Mouse (Mus musculus) embryo, embryonic 11.5 days (tissue): ENCODE results near the gene Satb1.

Experiments
- DNase-seq: peaks from one replicate; pipeline ENCODE4 v3.0.0-alpha.2; 2012; ENCODE audit warnings: low read depth, low spot score

Satb1 gene

DNA sequence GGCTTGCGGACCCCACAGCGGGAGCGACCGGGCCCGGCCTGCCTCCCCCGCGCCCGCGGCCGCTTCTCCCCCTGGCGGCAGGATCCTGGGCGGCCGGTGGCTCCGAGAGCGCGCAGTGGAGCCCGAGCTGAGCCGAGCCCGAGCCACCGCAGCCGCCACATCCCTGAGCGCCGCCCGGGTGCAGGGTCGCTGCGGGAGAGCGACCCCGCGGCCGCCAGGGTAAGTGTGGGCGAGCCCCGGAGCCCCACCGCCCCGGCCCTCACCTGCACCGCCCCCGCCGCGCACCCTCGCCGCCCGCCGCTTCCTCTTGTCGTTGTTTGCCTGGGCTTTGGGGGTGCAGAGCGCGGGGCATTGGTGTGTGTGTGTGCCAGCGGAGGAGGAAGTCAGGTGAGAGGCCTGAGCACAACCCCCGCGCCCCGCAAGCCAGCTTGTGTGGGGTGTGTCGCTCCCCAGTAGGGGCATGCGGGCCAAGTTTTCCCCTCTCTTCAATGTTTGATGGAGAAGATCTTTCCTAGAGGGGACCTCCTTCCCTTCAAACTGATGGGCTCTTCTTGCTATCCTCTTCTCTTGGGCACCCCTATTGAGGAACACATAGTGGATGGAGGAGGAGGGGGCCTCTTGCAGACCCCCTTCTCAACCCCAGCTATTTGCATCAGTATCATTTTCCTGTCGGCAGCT, at the start of gene Satb1:
Satb1 (minus strand) TSS at position 391 of the 678 bp plus-strand sequence.
- no peak for DNase-seq

DNA sequence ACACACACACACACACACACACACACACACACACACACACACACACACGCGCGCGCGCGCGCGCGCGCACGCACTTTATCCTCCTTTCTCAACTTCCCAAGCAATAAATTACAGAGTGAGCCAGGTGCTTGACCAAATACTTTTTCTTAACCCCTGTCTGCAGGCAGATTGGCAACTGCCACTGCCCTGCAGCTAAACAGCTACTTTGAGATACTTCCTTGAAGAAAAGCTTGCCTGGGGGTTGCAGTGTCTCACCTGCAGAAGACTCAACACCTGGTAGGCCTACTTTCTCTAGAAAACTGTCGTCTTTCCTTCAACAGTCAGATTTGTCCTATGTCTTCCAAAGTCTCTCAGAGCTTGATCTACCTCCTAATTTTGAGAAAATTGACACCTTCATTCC, 49.5 kb upstream of the Satb1 start:
- DNase-seq = no peak

DNA sequence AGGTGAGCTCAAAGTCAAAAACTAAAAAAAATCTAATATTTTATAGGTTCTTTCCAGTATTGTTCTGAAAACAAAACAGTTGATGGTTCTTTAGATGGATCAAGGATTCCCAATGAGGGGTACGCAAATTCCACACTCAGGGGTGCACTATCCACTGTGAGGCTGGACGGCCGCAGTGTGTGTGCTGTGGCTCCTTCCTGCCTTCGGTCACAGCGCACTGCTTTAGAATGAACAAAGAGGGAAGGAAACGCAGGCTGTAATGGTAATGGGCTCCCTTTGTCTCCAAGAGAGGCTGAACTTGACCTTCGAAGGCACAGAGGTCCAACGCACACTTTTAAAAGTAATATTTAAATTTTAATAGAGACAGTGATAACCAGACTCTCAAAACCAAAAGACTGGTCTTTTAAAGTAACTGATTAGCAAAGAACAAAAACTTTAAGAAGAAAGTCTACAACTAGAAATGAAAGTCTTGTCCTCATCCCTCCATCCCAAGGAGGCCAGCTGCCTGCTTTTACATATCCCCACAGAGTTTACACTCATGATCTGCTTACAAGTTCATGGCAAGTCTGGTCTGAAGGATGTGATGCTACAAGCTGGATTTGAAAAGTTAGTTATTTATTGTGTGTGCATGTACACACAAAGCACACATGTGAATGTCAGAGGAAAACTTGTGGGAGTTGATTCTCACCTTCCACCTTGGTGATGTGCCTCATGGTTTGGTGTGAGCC, 48.0 kb upstream of the Satb1 start:
- DNase-seq = no peak

DNA sequence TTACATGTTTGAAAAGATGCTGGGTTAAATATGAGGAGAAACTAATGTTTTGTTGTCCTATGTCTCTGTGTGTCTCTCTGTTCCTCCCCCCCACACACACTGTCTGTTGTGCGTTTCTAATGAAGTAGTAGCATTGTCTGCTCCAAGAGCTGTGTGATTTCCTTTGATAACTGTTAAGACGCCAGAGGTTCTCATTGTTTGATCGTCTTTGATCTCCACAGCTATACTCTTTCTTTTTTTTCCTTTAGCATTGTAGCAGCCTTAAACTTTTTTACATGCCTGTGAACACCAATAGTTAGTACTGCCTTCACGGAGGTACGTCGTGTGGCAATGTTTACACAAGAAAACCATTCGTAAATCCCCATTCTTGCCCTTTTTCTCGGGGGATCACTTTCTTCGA, 47.1 kb upstream of the Satb1 start:
- no peak for DNase-seq

DNA sequence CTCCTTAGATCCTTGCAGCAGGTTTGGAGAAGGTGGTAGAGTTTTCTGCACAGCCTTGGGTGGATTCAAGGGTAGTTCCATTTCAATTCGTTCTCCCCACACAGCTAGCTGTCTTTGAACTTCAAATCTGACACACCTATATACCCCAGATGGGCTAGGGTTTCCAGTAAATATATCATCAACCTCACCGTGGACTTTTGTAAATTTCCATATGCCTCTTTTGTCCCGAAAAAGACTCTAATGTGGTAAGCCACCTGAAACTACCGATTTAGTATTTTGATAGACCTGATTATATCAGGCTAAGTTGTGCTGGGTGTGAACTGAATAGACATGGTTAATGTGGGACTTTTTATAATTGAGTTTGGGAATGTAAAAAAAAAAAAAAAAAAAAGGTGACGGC, 46.6 kb upstream of the Satb1 start:
- no peak for DNase-seq

DNA sequence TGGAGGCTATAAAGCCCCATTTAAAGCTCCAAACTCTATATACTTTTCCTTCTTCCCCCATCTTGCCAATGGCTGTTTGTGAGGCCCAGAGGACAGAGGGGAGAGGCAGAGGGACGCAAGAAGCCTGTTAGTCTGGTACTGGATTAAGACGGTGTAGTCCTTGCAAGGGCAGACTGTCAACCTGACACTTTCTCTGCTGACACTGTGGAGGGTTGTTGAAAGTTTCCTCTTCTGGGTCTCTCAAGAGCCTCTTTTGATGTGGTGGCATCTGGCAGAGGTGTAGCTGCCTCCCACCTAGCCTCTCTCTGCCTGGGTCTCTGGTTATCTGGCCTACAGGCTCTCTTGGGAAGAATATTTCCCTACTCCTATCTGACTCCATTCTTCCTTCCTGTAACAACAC, 46.1 kb upstream of the Satb1 start:
- no peak for DNase-seq

DNA sequence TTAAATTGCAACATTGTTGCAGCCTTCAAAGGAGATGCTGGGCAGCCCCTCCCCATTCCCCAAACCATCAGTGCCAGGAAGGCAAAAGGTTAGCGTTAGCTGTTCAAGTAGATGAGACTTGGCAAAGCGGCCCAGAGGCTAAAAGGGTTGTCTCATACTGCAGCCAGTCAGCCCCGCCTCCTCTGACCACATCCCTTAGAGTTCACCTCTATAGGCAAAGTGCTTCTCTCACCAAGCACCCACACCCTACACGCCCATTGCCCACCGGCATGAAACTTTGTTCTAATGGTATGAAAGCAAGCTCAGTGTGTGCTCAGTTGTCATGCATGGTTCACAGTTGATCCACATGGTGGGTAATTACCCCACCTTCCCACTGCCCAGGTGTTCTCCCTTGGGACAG, 43.4 kb upstream of the Satb1 start:
- DNase-seq = no peak

DNA sequence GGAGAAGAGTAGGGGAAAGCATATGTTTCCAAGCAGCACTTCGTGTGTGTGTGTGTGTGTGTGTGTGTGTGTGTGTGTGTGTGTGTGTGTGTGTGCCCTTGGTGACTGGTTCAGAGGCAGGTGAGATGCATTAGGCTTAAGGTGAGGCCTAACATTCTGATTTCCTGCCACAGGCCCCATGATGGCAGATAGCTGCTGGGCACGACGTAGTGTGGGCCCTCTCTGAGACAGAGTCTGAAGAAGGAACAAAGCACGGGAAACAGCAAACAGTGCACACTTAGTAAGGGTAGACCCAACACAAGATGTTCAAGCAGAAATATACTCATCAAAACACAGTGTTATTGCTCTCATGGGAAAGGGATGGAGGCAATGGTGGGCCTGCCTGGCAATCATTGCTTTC, 24.5 kb upstream of the Satb1 start:
- DNase-seq = no peak

DNA sequence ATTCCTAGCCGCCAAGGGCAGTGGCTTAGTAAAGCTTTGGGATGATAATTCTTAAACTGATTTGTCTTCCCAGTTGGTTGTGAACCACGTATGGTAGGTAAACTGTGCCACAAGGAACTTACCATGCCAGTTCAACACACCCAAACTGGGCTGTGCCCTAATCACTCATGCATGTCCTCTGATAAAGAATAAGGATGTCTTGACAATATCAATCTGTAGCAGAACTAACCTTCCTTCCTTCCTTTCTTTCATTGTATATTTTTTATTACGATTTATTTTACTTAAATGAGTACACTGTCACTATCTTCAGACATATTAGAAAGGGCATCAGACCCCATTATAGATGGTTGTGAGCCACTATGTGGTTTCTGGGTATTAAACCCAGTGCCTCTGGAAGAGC, 23.2 kb upstream of the Satb1 start:
- no peak for DNase-seq

DNA sequence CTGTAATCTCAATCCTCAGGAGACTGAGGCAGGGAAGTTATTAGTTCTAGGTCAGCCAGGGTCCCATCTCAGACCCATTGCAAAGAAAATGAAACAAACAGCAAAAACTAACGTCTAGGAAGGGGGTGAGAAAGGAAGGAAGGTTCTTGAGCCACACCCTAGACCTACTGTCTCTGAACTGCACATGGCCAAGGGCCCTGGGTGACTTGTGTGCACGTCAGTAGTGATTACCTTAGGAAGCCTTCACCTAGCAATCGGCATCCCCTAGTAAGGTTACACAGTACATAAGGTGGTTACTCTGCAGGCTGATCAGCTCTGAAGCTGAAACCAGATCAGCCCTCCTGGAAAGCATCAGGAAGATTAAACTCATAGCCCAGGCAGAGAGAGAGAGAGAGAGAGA, 22.2 kb upstream of the Satb1 start:
- no peak for DNase-seq

DNA sequence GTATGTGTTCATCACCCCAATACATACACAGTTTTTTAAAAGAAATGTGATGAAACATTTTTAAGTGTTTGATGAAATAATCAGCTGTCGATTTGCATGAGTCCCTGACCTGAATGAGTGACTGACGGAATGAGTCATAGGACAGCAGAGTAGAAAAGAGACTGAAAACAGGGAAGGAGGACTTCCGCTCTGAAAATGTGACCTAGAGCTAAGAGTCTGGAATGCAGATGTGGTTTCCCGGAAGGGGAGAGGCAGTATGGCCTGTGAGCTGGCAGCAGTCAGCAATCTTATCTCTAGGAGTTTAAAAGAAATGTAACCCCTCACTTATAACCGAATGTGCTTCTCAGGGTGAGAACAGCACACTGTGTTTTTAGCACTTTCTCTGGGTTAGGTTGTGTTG, 20.9 kb upstream of the Satb1 start:
- no peak for DNase-seq

DNA sequence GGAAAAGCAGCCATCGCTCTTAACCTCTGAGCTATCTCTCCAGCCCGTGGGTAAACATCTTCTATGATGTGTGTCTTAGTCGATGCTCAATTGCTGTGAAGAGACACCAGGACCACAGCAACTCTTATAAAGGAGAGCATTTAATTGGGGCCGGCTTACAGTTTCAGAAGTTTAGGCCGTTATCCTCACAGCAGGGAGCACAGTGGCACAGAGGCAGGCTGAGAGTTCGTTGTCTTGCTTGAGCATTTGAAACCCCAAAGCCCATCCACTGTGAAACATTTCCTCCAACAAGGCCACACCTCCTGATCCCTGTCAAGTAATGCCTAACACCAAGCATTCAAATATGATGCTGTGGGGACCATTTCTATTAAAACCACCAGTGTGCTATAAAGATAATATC, 7.5 kb upstream of the Satb1 start:
- no peak for DNase-seq

DNA sequence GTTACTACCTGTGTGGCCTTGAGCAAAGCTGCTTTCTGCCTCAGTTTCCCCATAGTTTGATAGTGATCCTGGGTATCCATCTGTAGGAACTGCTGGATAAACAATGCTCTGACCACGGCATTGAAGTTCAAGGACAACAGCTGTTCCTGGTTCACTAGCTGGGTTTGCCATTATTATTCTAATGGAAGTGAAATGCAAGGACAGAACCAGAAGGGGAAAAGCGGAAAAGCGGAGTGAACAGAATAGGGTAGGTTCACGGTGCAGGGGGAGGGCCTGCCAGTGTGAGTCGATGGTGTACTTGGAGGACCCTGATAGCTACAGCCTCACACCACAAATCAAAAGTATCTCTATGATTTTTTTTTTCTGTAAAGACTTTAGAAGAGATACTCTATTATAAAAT, 6.4 kb upstream of the Satb1 start:
- no peak for DNase-seq

DNA sequence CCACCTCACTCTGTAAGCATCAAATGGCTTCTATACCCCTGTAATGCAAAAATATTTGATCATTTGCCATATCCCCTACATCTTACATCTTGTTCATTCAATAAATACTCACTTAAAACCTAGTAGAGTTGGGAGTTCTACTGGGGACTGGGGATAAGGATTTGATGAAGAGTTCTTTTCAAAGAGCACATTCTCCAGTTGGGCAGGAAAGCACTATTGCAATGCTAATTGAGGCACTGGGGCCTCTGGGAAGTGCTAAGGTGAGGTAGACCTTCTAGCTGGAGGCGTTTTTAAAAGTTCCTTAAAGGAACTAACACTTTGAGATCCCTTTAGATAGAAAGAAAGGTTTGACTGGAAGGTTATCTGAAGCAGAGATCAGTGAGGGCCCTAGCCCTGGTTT, 3.8 kb upstream of the Satb1 start:
- no peak for DNase-seq

DNA sequence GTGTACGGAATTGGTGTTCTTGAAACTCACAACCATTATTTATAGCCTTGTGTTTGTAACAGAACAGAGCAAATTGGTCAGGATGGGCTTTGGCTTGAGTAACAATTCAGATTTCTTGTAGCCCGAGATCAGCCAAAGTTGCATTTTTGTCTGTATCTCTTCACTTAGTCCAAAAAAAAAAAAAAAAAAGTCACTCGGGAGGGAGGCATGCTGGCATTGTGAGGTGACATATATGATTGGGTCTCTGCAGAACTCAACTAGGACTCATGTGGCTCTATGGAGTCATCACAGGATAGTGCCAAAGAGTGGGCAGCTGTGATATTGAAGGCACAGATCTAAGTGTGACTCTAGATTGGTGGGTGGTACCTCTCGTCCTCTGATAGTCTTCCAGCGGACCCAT, 3.2 kb upstream of the Satb1 start:
- DNase-seq = no peak

DNA sequence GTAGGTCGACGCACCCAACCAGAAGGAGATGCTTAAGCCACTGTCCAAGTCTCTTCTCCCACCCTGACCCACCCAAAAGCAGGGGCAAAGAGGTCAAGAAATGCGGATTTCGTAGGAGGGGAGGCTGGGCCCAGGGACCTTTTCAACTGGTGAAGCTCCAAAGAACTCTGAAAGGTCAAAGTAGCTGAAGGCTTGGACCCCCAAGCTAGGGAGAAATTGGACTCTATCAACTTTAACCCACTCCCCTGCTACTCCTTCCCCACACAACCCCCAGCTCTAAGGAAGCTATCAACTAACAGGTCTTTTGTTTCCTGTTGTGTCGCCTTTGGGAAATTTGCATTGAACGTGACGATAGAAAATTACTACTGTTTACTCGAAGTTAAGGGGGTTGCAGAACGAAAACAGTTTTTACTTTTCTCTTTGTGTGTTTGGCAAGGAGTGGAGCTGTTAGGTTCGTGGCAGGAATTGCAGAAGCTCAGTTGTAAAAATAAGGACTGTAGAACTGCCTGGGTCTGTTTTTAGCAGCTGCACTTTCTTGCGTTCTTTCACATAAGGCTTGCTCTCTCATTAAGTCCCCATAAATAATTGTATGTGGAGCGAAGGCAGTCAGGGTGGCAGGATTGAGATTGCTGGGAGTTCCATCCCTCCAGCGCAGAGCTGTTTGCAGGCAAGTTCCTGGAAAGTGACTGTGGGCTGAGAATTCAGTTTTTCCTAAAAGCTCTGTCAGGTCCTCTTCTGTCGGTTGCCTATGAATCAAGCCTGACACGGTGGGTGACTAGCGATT, 680 bp upstream of the Satb1 start:
- DNase-seq = no peak

DNA sequence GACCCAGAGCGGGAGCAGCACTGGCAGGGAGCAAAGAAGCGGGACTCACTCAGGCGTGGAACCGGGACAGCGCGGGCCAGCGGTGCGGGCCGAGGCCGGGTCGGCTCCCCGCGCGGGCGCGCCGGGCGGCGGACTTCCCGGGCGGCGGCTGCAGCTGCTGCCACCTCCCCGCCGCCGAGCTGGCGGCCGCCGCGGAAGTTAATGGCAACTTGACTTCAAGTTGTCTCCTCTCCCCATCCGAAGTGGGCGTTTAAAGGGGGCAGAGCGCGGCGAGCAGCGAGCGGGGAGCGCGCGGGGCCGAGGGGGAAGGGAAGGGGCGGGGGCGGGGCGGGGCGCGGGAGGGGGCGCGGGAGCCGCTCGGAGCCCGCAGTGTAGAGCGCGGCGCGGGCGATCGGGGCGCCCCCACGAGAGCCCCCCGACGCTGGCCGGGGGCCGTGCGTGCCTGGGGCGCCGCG, 642 bp downstream of the Satb1 start:
- no peak for DNase-seq

DNA sequence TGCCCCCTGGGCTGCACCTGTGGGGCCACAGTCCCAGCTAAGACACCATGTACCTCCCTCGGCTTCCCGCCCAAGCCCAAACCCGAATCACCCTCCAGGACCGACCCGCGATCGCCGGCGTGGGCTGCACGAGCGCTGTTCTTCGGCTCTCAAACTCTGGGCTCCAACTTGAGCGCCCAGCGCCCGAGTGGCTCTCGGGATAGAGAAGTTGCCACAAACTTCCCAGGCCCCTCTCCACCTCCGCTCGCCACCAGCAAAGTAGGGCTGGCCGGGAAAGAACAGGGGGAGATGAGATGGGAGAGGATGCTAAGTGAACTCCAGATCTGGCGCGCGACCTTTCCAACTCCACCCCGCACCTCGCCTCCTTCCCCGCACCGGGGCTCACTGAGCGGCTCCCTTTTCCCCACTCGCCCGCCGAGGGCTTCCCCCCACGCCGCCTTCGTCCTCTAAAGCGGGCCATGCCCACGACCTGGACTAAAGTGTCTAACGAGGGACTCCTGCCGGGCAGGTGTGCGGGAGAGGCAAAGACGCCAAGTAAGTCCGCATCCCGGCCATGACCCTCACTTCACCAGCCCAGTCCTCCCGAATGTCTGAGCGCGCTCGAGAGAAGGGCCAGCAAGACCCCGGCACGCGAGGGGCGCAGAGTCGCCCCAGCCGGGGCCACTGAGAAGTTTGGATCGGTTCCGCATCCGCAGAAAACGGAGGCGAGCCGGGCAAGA, 1.2 kb downstream of the Satb1 start:
- no peak for DNase-seq

DNA sequence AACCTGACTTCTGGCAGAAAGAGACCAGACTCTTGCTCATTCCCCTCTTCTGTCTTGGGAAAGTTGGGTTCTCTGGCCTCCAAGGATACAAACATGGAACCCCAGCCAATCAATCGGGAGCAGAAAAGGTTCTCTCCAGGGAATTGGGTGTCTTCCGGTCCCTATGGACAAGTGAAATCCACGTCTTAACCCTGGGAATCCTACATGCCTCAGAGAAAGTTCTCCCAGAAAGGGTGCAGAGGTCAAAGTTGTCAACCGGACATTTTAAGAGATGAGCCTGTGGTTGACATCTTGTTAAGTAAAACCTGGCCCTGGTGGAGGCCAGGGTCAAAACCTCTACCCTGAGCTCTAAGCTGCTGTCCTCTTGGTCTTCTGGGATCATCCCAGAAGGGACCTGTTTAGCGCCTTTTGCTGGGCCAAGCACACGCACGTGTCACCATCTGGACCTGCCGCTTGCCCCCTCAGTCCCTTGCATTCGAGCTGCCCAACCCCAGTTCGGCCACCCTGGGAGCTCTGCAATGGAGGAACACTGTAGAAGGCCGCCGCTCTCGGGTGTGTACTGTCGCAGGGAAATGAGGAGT, 1.9 kb downstream of the Satb1 start:
- DNase-seq = no peak

DNA sequence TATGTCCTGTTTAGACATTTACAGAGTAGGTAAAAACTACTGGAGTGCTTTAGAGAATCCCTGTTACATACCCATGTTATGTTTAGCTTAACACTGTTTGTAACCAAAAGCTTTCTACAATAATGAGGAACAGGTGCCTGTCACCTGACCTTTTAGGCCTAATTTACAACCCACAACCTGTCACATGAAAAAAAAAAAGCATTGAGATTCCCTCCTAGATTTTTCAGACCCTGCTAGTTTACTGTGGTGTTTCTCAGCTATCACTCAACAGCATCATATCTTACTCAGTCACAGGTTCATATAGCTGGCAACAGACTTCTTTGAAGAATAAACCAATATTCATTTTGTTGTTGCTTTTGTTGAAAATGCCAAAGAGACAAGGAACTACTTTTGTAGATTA, 3.7 kb downstream of the Satb1 start:
- no peak for DNase-seq

DNA sequence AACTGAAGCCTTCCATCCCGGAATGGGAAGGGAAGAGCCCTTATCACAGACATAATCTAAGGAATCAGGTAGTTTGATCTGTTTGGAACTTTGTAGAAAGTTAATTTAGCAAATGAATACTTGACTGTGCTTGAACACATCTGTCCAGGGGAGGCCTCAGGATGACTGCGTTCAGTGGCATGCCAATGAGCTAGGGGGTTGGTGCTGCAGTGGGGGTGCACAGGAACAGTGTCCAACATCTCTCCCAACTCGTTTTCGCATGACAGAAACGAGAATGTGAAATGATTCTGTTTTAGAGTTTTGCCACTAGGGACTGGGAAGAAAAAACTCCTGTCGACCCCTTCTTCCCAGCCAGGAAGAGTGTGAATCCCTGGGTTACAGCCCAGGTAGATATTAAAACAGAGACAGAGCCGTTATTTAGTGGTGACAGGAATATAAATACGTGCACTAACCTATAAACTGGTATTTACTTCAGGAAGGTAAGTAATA, 5.1 kb downstream of the Satb1 start:
- no peak for DNase-seq

DNA sequence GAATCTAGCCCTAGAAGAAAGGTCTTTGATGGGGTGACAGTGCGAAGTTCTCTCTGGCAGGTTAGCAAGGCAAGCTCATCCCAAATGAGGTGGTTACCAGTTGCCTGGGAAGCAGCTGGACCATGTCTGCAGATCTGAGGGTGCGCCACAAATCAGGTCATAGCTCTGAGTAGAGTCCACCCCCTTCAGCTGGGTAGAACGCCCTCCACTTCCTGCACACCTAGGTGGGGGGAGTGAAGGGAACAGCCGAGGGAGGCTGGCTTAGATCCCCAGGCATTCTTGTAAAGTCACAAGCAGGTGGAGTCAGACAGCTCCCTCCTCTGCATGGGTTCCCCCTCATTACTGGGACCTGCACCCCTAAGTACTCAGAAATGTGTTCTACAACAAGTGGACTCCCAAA, 6.6 kb downstream of the Satb1 start:
- no peak for DNase-seq
